Mouse (Mus musculus) liver, embryonic 11.5 days (tissue): ENCODE measurements around the gene Grm8. TPM values are rescaled to one million over a fixed set of nuclear protein-coding genes. Genes with fewer than 3 reads are reported as not detected.

ENCODE experiments used
- ATAC-seq: fragments of 200-750 bp; cut with Nextera tagmentation; replicated peaks from 2 replicates; pipeline ENCODE4 v1.8.0; 2017; ENCODE audit warnings: moderate number of reproducible peaks, mild to moderate bottlenecking, moderate TSS enrichment, moderate library complexity; ENCODE audit not compliant: low FRiP score
- DNase-seq: peaks from one replicate; pipeline ENCODE4 v3.0.0-alpha.2; 2017; ENCODE audit warnings: low spot score
- H3K27ac ChIP-seq: fragments of 300-500 bp; sonication (generic); 2 replicates; pipeline ENCODE4 v1.5.1; 2014; ENCODE audit warnings: mild to moderate bottlenecking, low read depth, low read length, control low read depth
- H3K27me3 ChIP-seq: fragments of 300-500 bp; sonication (generic); replicated peaks from 2 replicates; pipeline ENCODE4 v1.6.1; 2014; ENCODE audit warnings: low read length, mixed read lengths; ENCODE audit not compliant: control insufficient read depth, insufficient read depth
- H3K36me3 ChIP-seq: fragments of 300-500 bp; sonication (generic); 2 replicates; pipeline ENCODE4 v1.6.1; 2014; ENCODE audit warnings: mild to moderate bottlenecking, low read length, moderate library complexity, mixed read lengths; ENCODE audit not compliant: control insufficient read depth, insufficient read depth
- H3K4me1 ChIP-seq: fragments of 300-500 bp; sonication (generic); replicated peaks from 2 replicates; pipeline ENCODE4 v1.6.1; 2014; ENCODE audit warnings: low read length, mixed read lengths; ENCODE audit not compliant: control insufficient read depth, insufficient read depth
- H3K4me2 ChIP-seq: fragments of 300-500 bp; sonication (generic); 2 replicates; pipeline ENCODE4 v1.6.1; 2014; ENCODE audit warnings: mild to moderate bottlenecking, control low read depth, moderate library complexity
- H3K4me3 ChIP-seq: fragments of 300-500 bp; sonication (generic); 2 replicates; pipeline ENCODE4 v1.5.1; 2014; ENCODE audit warnings: low read depth, low read length, control low read depth
- H3K9ac ChIP-seq: fragments of 300-500 bp; sonication (generic); 2 replicates; pipeline ENCODE4 v1.6.1; 2014; ENCODE audit warnings: low read depth, low read length, control low read depth
- H3K9me3 ChIP-seq: fragments of 300-500 bp; sonication (generic); 2 replicates; pipeline ENCODE4 v1.6.1; 2016; ENCODE audit warnings: low read length, inconsistent platforms, mixed read lengths; ENCODE audit not compliant: control insufficient read depth
- WGBS: fragments of 180-500 bp; shearing (Covaris S2); extraction: QIAGEN DNeasy Blood & Tissue Kit; methylation state at CpG from one replicate; pipeline ENCODE4 v1.1.7; 2014; 5-methylcytosine and 5-hydroxymethylcytosine counted together
- polyA plus RNA-seq: library from polyadenylated mRNA; unstranded; fragments of >200 nt; fragmentation: Nextera tagmentation; extraction: Ambion mirVana; gene quantifications from 2 replicates; pipeline ENCODE4 v1.2.1, GENCODE M21; 2014

Gene Grm8
- polyA plus RNA-seq, 1 experiment from 2014 or later: 0.29 TPM

GRCm38 (mm10) chr6:27351147-27351546 is 783.8 kb downstream of the Grm8 start:
- DNase-seq (no peak), ATAC-seq (peak; percentile 77; the same call in 1 of the 2 replicates)
- Histone ChIP-seq H3K9me3 (no peaks in the 10 kb centered on the region), H3K36me3 (no peaks in the 10 kb centered on the region), H3K27me3 (no peaks in the 10 kb centered on the region), H3K4me2 (no peak overlapping the region), H3K4me3 (no peak overlapping the region), H3K4me1 (no peaks in the 10 kb centered on the region), H3K9ac (no peak overlapping the region), H3K27ac (no peak overlapping the region)
- 54% methylated on average over 4 of the region's 4 CpGs for WGBS

- no peak for DNase-seq
- H3K9me3 ChIP-seq: no peaks in the 10 kb centered on the region
Observed at GRCm38 (mm10) chr6:27348272-27348671, 786.7 kb downstream of the Grm8 start.

GRCm38 (mm10) chr6:27346311-27346710 is 788.7 kb downstream of the Grm8 start:
- H3K27me3 ChIP-seq: no peaks in the 10 kb centered on the region
- DNase-seq (no peak), ATAC-seq (no peak)
- H3K36me3 ChIP-seq: no peaks in the 10 kb centered on the region
- whole genome bisulfite sequencing: 64% methylated on average over 1 of the region's 1 CpGs
- H3K9ac ChIP-seq: no peak overlapping the region
- H3K4me1 ChIP-seq: no peaks in the 10 kb centered on the region
- H3K9me3 ChIP-seq: no peaks in the 10 kb centered on the region
- H3K4me2 ChIP-seq: no peak overlapping the region
- no peak overlapping the region for H3K27ac ChIP-seq
- H3K4me3 ChIP-seq: no peak overlapping the region

More at GRCm38 (mm10) chr6:27348272-27348671, 786.7 kb downstream of the Grm8 start:
- Histone ChIP-seq H3K4me3 (no peak overlapping the region), H3K27ac (no peak overlapping the region), H3K9ac (no peak overlapping the region), H3K4me1 (no peaks in the 10 kb centered on the region), H3K27me3 (no peaks in the 10 kb centered on the region), H3K36me3 (no peaks in the 10 kb centered on the region), H3K4me2 (no peak overlapping the region)
- WGBS: 46% methylated on average over 2 of the region's 2 CpGs
- peak; percentile 71 for ATAC-seq

- H3K4me3 ChIP-seq: no peak overlapping the region
- H3K27ac ChIP-seq: no peak overlapping the region
- no peaks in the 10 kb centered on the region for H3K9me3 ChIP-seq
- no peaks in the 10 kb centered on the region for H3K27me3 ChIP-seq
- 75% methylated on average over 4 of the region's 4 CpGs for WGBS
- ATAC-seq: no peak
- H3K9ac ChIP-seq: no peak overlapping the region
- no peaks in the 10 kb centered on the region for H3K36me3 ChIP-seq
- no peak for DNase-seq
- H3K4me1 ChIP-seq: no peaks in the 10 kb centered on the region
- H3K4me2 ChIP-seq: no peak overlapping the region
Observed at GRCm38 (mm10) chr6:27340131-27340530, 794.8 kb downstream of the Grm8 start.

- Histone ChIP-seq H3K9ac (no peak overlapping the region), H3K27ac (no peak overlapping the region), H3K4me1 (no peaks in the 10 kb centered on the region), H3K4me2 (no peak overlapping the region), H3K36me3 (no peaks in the 10 kb centered on the region), H3K9me3 (no peaks in the 10 kb centered on the region), H3K27me3 (no peaks in the 10 kb centered on the region), H3K4me3 (no peak overlapping the region)
- ATAC-seq: no peak
- DNase-seq: no peak
- 37% methylated on average over 1 of the region's 1 CpGs for WGBS
Observed at GRCm38 (mm10) chr6:27318575-27318974, 816.4 kb downstream of the Grm8 start.

GRCm38 (mm10) chr6:27317422-27317821 is 817.6 kb downstream of the Grm8 start:
- Histone ChIP-seq H3K4me2 (no peak overlapping the region), H3K4me1 (no peaks in the 10 kb centered on the region), H3K9me3 (no peaks in the 10 kb centered on the region), H3K27ac (no peak overlapping the region), H3K36me3 (no peaks in the 10 kb centered on the region), H3K4me3 (no peak overlapping the region), H3K9ac (no peak overlapping the region), H3K27me3 (no peaks in the 10 kb centered on the region)
- WGBS: 68% methylated on average over 3 of the region's 3 CpGs
- DNase-seq (no peak), ATAC-seq (no peak)

GRCm38 (mm10) chr6:27316018-27316417 is 819.0 kb downstream of the Grm8 start:
- H3K4me1 ChIP-seq: no peaks in the 10 kb centered on the region
- H3K4me2 ChIP-seq: no peak overlapping the region
- H3K9ac ChIP-seq: no peak overlapping the region
- no peak overlapping the region for H3K27ac ChIP-seq
- DNase-seq (no peak), ATAC-seq (no peak)
- H3K4me3 ChIP-seq: no peak overlapping the region
- 77% methylated on average over 1 of the region's 1 CpGs for WGBS
- H3K27me3 ChIP-seq: no peaks in the 10 kb centered on the region
- no peaks in the 10 kb centered on the region for H3K36me3 ChIP-seq
- no peaks in the 10 kb centered on the region for H3K9me3 ChIP-seq

GRCm38 (mm10) chr6:27314273-27315009 is 820.5 kb downstream of the Grm8 start:
- Histone ChIP-seq H3K4me1 (no peaks in the 10 kb centered on the region), H3K4me2 (no peak overlapping the region), H3K9ac (no peak overlapping the region), H3K27ac (no peak overlapping the region), H3K4me3 (no peak overlapping the region), H3K27me3 (no peaks in the 10 kb centered on the region), H3K9me3 (no peaks in the 10 kb centered on the region), H3K36me3 (no peaks in the 10 kb centered on the region)
- DNase-seq (no peak), ATAC-seq (no peak)
- WGBS: 81% methylated on average over 5 of the region's 5 CpGs

- Histone ChIP-seq H3K27ac (no peak overlapping the region), H3K27me3 (no peaks in the 10 kb centered on the region), H3K4me1 (no peaks in the 10 kb centered on the region), H3K4me3 (no peak overlapping the region), H3K36me3 (no peaks in the 10 kb centered on the region), H3K9ac (no peak overlapping the region), H3K9me3 (no peaks in the 10 kb centered on the region), H3K4me2 (no peak overlapping the region)
- no peak for ATAC-seq
- DNase-seq: no peak
Observed at GRCm38 (mm10) chr6:27310401-27310800, 824.6 kb downstream of the Grm8 start.
